Mouse (Mus musculus): ENCODE measurements around the gene Lmbrd1.
A peak's percentile ranks its signal among the peaks of the same experiment; 100 is the strongest.
"Not testable (repeated sequence)": the region's sequence is repeated elsewhere in the genome, so short reads cannot be mapped to it uniquely, and the experiment has no call there.

The Lmbrd1 gene

DNA sequence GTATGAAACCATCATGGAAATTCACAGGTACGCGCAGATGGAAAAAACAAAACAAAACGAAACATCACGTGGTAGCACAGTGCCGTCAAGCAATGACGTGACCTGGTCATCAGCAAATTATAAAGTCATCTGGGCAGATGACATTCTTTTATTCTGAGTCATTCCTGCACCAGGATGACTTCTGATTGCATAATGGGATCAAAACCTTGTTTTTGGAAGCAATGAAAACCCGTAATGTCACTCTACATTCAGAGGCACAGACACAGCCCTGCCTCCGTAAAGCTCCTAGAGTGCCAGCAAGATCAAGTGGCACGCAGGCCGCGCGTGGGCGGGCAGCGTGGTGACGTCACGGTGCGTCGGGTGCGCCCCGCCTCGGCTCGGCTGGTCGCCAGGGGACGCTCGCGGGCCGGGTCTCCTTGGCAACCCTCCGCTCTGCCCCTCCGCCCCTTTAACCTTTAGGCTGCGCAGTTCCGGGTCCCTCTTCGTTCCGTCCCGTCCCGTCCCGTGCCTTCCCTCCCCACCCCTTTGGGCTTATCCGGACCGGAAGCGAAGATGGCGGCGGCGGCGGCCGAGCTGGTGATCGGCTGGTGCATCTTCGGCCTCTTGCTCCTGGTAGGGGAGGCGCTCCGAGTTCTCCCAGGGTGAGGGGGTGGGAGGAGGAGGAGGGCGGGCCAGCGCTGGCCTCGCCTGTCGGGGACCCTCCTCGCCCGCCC lies at the start of gene Lmbrd1:
Lmbrd1 (plus strand) TSS at position 426 of the 713 bp plus-strand sequence.
- DNase-seq (ENCODE audit: low read depth, low spot score) = peak; percentile 87

- peak; percentile 22 for DNase-seq (ENCODE audit: low read depth, low spot score)
Observed at GRCm38 (mm10) chr1:24633553-24634132, 44.8 kb upstream of the Lmbrd1 start.

DNA sequence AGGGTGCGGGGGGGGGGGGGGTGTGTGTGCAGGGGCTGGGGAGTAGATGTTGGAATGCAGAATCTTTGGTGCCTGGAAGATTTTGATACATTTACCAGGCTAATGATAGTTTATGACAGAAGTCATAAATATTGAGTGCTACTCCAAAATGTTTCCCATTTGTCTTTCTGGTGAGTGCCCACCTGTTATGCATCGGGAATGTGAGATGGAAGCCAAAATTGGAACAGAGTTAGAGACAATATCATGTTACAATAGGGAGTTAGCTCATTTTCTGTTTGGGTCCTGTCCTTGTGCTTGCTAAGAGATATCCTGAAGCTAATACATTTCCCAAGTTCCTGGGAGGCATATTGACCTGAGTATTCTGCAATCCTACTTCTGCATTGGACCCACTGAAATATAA lies 28.3 kb upstream of the Lmbrd1 start:
- no peak for DNase-seq (ENCODE audit: low read depth, low spot score)

DNA sequence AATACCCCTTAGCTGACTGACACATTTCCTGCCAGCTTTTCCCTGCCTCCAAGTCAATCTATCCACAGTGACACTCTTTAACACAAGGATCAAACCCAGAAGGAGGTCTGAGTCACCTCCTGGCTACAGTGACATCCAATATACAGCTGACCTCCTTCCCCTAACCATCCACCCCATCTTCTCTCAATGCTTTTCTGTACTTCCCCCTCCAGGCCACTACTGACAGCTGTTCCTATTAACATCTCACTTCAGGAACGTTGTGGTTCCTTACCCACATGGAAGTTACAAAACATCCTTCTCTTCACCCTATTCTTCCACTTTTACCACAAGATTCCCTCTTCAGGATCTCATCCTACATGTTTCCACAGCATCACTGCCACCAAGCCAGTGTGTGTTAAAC lies 18.5 kb upstream of the Lmbrd1 start:
- no peak for DNase-seq (ENCODE audit: low read depth, low spot score)

- DNase-seq (ENCODE audit: low read depth, low spot score) = not testable (repeated sequence)
Observed at GRCm38 (mm10) chr1:24660662-24661061, 17.8 kb upstream of the Lmbrd1 start.

DNA sequence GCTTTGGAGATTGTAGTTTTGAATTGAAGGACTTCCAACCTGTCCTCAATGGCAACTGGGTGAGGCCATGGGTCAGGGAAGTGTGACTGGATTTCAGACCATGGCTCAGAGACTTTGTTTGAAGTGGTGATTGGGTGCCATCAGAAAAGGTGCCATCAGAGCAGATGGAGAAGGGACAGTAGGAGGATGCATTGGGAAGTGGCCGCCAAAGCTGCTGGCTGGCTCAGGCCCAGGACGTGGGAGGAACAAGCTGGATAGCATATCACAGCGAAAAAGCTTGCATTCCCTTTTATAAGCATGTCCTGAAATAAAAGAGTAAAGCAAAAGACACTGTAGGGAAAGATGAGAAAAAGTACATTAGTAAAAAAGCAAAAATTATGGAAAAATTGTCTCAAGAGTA lies 16.9 kb upstream of the Lmbrd1 start:
- DNase-seq (ENCODE audit: low read depth, low spot score) = no peak

- DNase-seq (ENCODE audit: low read depth, low spot score) = no peak
Observed at GRCm38 (mm10) chr1:24664158-24664557, 14.3 kb upstream of the Lmbrd1 start.

- no peak for DNase-seq (ENCODE audit: low read depth, low spot score)
Observed at GRCm38 (mm10) chr1:24673231-24673630, 5.2 kb upstream of the Lmbrd1 start.

GRCm38 (mm10) chr1:24677706-24678105 lies 724 bp upstream of the Lmbrd1 start:
- peak; percentile 18 for DNase-seq (ENCODE audit: low read depth, low spot score)

DNA sequence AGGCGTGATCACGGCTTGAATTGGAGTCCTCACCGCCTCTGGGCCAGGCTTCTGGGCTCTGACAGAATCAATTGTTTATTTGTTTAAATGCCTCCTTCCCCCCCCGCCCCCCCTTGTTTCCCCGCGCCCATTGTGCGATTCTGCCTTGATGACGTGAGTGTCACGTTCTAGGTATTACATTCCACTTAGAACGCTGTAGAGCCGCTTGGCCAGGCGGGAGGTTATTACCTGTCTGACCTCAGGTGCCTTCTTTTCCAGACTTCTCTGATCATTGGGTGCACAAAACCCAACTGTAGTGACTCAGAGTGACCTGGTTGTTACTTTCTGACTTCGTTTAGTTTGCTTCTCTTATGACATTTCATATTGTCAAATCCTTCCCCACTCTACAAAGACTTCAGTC lies 641 bp downstream of the Lmbrd1 start:
- peak; percentile 36 for DNase-seq (ENCODE audit: low read depth, low spot score)

DNA sequence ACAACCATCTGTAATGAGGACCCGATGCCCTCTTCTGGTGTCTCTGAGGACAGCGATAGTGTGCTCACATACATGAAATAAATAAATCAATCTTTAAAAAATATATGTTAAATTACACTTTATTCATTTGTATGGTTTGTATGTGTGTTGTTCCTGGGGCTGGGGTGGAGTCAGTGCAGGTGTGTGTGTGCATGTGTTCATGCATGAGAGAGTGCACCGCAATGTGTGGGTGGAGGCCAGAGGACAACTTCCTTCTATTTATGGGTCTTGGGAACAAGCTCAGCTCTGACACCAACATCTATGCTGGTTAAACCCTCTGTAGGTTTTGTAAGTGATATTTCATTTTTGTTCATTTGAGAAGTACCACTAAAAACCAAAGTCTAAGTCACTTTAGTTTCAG lies 2.6 kb downstream of the Lmbrd1 start:
- no peak for DNase-seq (ENCODE audit: low read depth, low spot score)

GRCm38 (mm10) chr1:24681946-24682345 lies 3.5 kb downstream of the Lmbrd1 start:
- DNase-seq (ENCODE audit: low read depth, low spot score) = no peak

DNA sequence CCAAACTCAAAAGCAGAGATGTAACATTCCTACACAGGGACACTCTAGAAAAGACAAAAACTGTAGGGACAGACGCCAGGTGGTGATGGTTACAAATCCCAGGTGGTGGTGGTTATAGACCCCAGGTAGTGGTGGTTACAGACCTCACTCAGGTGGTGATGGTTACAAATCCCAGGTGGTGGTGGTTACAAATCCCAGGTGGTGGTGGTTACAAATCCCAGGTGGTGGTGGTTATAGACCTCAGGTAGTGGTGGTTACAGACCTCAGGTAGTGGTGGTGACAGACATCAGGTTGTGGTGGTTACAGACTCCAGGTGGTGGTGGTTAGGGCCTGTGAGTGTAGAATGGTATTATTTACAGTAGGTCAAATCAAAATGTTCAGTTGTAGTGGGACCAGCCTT lies 5.5 kb downstream of the Lmbrd1 start:
- DNase-seq (ENCODE audit: low read depth, low spot score) = peak; percentile 14

GRCm38 (mm10) chr1:24685606-24686005 lies 7.2 kb downstream of the Lmbrd1 start:
- no peak for DNase-seq (ENCODE audit: low read depth, low spot score)

GRCm38 (mm10) chr1:24686235-24687021 lies 8.0 kb downstream of the Lmbrd1 start:
- no peak for DNase-seq (ENCODE audit: low read depth, low spot score)

GRCm38 (mm10) chr1:24697677-24698076 lies 19.2 kb downstream of the Lmbrd1 start:
- DNase-seq (ENCODE audit: low read depth, low spot score) = no peak

DNA sequence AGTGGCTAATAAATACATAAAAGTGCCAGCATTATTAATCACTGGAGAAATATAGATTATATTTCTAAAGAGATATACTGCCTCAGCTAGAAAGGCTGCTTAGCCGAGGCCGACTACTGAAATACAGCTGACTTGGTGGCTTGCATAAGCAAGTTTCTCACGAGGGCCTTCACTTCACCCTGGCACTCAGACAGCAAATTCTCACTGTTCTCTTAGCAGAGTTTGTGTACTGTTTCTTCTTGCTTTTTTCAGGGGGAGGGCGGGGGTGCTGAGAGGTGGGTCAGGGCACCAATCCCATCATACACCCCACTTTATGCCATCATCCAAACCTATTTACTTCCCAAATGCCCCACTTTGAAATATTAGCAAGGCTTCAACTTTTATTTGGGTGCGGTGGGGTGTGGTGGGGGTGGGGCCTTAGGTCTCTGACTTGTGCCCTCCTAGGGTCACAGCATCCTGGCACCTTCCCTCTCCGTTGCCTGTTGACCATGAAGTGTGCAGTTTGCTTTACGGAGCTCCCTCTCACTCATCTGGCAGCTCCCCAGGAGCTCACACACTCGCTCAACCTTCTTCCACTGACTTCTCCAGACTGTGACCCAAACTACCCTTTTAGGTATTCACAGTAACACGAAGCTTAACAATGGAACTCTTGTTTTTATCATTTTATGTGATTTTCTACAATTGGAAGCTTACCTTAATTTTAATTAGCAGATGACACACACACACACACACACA lies 19.9 kb downstream of the Lmbrd1 start:
- no peak for DNase-seq (ENCODE audit: low read depth, low spot score)

GRCm38 (mm10) chr1:24699320-24699719 lies 20.9 kb downstream of the Lmbrd1 start:
- DNase-seq (ENCODE audit: low read depth, low spot score) = no peak

DNA sequence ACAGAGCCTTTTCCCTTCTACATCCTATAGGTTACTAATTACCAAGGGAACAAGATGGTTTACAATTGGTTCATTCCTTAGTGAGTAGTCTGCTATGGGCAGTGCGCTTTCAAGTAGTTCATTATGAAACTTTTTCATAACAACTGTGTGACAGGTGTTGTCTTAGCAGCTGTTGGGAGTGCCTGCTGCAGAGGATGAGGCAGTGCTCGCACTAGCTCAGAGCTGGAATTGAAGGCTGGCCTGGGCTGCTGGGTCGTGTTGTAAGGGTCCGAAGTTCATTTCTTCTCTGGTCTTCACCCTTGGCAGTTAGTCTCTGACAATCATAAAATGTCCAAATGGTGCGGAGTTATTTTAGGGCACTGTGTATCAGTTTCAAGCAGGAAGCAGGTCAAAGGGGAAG lies 21.8 kb downstream of the Lmbrd1 start:
- no peak for DNase-seq (ENCODE audit: low read depth, low spot score)

- DNase-seq (ENCODE audit: low read depth, low spot score) = no peak
Observed at GRCm38 (mm10) chr1:24703821-24704220, 25.4 kb downstream of the Lmbrd1 start.

DNA sequence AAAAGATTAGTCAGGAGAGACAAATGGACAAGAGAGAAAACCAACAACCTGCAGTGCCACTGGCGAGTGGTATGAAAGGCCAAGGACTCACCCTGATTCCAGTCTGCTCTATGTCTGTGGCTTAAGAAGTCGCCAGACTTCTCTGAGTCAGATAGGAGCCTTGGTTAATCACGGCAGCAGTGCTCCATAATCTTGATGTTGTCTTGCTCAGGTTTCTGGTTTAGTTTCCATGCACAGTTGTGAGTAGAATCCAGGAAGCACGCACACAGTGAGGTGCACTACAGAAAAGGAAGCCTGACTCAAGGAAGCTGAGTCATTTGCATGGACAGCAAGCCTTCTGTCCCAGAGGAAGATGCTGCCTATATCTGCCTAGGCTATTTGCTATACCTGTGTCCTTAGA lies 37.9 kb downstream of the Lmbrd1 start:
- DNase-seq (ENCODE audit: low read depth, low spot score) = no peak

DNA sequence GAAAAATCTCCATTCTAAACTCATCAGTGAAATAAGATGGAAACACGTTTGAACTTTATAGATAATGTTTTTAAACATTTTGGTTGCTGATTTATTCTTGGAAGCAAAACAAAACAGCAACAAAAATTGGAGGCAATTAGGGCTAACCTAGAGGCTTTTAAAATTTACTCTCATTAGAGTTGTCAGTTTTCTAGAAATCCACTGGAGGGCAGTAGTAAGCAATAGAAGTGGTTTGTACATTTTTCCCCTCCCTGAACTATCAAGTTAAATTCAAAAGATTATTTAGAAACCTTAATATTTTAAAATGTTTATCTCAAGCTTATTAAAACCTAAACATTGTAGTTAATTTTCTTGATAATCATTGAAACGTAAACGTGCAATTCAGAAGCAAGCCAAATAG lies 41.2 kb downstream of the Lmbrd1 start:
- DNase-seq (ENCODE audit: low read depth, low spot score) = peak; percentile 19
